Mouse (Mus musculus): ENCODE measurements around the gene Gsta4. TPM values are rescaled to one million over a fixed set of nuclear protein-coding genes. Genes with fewer than 3 reads are reported as not detected.

Gsta4 gene
- polyA plus RNA-seq, 1 experiment, result 113 TPM

GRCm38 (mm10) chr9:78204194-78204593 is 21.6 kb downstream of the Gsta4 start:
- Histone ChIP-seq H3K27me3 (ENCODE audit: control insufficient read depth, insufficient read depth, low read length) (no peaks in the 10 kb centered on the region), H3K4me1 (ENCODE audit: control insufficient read depth, insufficient read depth, low read length) (no peaks in the 10 kb centered on the region), H3K27ac (ENCODE audit: insufficient read depth, low read length) (no peak overlapping the region), H3K4me3 (replicated peaks; ENCODE audit: insufficient read depth, low read depth, low read length) (no peak overlapping the region)
- WGBS, result 88% methylated on average over 6 of the region's 6 CpGs
- no peak for DNase-seq
- no peak for TF ChIP-seq POLR2A (IDR thresholded peaks at IDR 0.05; ENCODE audit: borderline replicate concordance, insufficient read depth, low read length)
- no peak for TF ChIP-seq CTCF (IDR thresholded peaks at IDR 0.05; ENCODE audit: borderline replicate concordance, insufficient read depth, low read depth, low read length)

GRCm38 (mm10) chr9:78208956-78209355 is 26.4 kb downstream of the Gsta4 start:
- Histone ChIP-seq H3K27ac (ENCODE audit: insufficient read depth, low read length) (no peak overlapping the region), H3K4me1 (ENCODE audit: control insufficient read depth, insufficient read depth, low read length) (no peaks in the 10 kb centered on the region), H3K27me3 (ENCODE audit: control insufficient read depth, insufficient read depth, low read length) (no peaks in the 10 kb centered on the region), H3K4me3 (replicated peaks; ENCODE audit: insufficient read depth, low read depth, low read length) (no peak overlapping the region)
- 82% methylated on average over 4 of the region's 4 CpGs for WGBS
- no peak for TF ChIP-seq CTCF (IDR thresholded peaks at IDR 0.05; ENCODE audit: borderline replicate concordance, insufficient read depth, low read depth, low read length)
- TF ChIP-seq POLR2A (IDR thresholded peaks at IDR 0.05; ENCODE audit: borderline replicate concordance, insufficient read depth, low read length), result no peak
- DNase-seq, result no peak

GRCm38 (mm10) chr9:78210079-78210478 is 27.5 kb downstream of the Gsta4 start:
- no peak overlapping the region for H3K4me3 ChIP-seq (replicated peaks; ENCODE audit: insufficient read depth, low read depth, low read length)
- no peaks in the 10 kb centered on the region for H3K4me1 ChIP-seq (ENCODE audit: control insufficient read depth, insufficient read depth, low read length)
- no peak overlapping the region for H3K27ac ChIP-seq (ENCODE audit: insufficient read depth, low read length)
- TF ChIP-seq CTCF (IDR thresholded peaks at IDR 0.05; ENCODE audit: borderline replicate concordance, insufficient read depth, low read depth, low read length) (no peak), POLR2A (IDR thresholded peaks at IDR 0.05; ENCODE audit: borderline replicate concordance, insufficient read depth, low read length) (no peak)
- 85% methylated on average over 3 of the region's 3 CpGs for WGBS
- H3K27me3 ChIP-seq (ENCODE audit: control insufficient read depth, insufficient read depth, low read length), result no peaks in the 10 kb centered on the region
- DNase-seq, result no peak

DNA sequence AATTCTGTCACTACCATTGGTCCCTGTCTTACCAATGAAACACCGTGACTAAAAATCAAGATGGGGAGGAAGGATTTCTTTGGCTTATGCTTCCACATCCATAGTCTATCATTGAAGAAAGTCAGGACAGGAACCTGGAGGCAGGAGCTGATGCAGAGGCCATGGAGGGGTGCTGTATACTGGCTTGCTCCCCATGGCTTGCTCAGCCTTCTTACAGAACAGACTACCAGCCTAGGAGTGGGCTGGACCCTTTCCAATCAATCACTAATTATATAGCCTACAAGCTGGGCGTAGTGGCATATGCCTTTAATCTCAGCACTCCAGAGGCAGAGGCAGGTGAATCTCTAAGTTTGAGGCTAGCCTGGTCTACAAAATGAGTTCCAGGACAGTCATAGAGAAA is 28.2 kb downstream of the Gsta4 start:
- H3K4me3 ChIP-seq (replicated peaks; ENCODE audit: insufficient read depth, low read depth, low read length), result no peak overlapping the region
- TF ChIP-seq POLR2A (IDR thresholded peaks at IDR 0.05; ENCODE audit: borderline replicate concordance, insufficient read depth, low read length) (no peak), CTCF (IDR thresholded peaks at IDR 0.05; ENCODE audit: borderline replicate concordance, insufficient read depth, low read depth, low read length) (no peak)
- no peak for DNase-seq
- H3K27ac ChIP-seq (ENCODE audit: insufficient read depth, low read length), result no peak overlapping the region
- no peaks in the 10 kb centered on the region for H3K27me3 ChIP-seq (ENCODE audit: control insufficient read depth, insufficient read depth, low read length)
- H3K4me1 ChIP-seq (ENCODE audit: control insufficient read depth, insufficient read depth, low read length), result no peaks in the 10 kb centered on the region
- WGBS, result 96% methylated on average over 2 of the region's 2 CpGs

- Histone ChIP-seq H3K4me1 (ENCODE audit: control insufficient read depth, insufficient read depth, low read length) (no peaks in the 10 kb centered on the region), H3K27ac (ENCODE audit: insufficient read depth, low read length) (no peak overlapping the region), H3K27me3 (ENCODE audit: control insufficient read depth, insufficient read depth, low read length) (no peaks in the 10 kb centered on the region), H3K4me3 (replicated peaks; ENCODE audit: insufficient read depth, low read depth, low read length) (no peak overlapping the region)
- DNase-seq, result no peak
- TF ChIP-seq POLR2A (IDR thresholded peaks at IDR 0.05; ENCODE audit: borderline replicate concordance, insufficient read depth, low read length) (no peak), CTCF (IDR thresholded peaks at IDR 0.05; ENCODE audit: borderline replicate concordance, insufficient read depth, low read depth, low read length) (no peak)
- WGBS, result 92% methylated on average over 3 of the region's 3 CpGs
Measured at GRCm38 (mm10) chr9:78211521-78211920, 28.9 kb downstream of the Gsta4 start.

DNA sequence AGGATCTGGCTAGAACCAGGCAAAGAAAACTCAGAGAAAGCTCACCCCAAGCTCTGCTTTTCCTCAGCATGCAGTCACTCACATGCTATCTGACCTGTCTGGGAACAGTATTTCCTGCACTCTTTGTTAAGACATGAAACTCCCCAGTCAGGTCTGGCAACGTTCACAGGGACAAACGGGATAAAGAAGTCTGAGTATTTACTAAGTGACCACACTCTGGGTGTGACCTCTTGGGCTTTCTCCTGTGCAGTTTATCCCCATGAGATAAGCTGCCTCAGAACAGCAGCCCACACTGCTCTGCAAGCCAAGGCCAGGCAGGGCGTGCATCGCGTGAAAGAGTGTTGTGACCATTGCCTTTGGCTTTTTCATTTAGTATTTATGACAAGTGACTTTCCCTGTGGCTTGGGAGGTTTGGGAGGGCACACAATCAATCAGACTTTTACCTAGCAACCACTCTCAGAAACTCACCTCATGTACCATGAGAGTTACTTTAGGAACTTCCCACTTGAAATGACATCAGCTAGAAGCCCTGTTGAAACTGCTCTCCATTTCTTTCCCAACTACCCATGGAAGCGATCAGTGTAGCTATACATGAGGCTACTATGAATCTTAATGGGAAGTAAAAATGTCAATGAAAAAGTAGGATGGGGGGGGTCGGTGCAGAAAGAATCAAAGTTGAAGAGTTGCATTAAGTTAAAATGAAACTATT is 29.9 kb downstream of the Gsta4 start:
- no peak overlapping the region for H3K27ac ChIP-seq (ENCODE audit: insufficient read depth, low read length)
- 80% methylated on average over 7 of the region's 7 CpGs for WGBS
- no peak for DNase-seq

DNA sequence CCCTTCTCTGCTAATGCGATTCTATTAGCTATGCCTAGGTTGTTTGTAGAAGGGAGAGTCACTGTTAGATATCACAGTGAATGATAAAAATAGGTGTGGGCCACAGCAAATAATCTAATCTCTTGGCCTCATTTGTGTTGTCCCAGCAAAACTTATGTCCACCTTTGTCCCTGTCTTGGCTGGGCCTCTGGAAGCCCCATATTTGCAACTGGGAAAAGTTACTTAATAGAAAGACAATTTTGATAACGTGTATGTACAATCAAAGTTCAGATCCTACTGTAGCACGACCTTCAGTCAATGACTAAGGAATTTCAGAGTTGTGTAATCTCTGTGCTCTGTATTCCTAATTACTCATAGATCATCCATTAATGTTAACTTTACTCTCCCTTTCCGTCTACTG is 34.5 kb downstream of the Gsta4 start:
- H3K4me1 ChIP-seq (ENCODE audit: control insufficient read depth, insufficient read depth, low read length), result no peaks in the 10 kb centered on the region
- no peak for DNase-seq
- no peaks in the 10 kb centered on the region for H3K27me3 ChIP-seq (ENCODE audit: control insufficient read depth, insufficient read depth, low read length)
- no peak overlapping the region for H3K27ac ChIP-seq (ENCODE audit: insufficient read depth, low read length)
- WGBS, result 85% methylated on average over 4 of the region's 4 CpGs
- no peak overlapping the region for H3K4me3 ChIP-seq (replicated peaks; ENCODE audit: insufficient read depth, low read depth, low read length)
- TF ChIP-seq CTCF (IDR thresholded peaks at IDR 0.05; ENCODE audit: borderline replicate concordance, insufficient read depth, low read depth, low read length) (no peak), POLR2A (IDR thresholded peaks at IDR 0.05; ENCODE audit: borderline replicate concordance, insufficient read depth, low read length) (no peak)

More for the DNA sequence above, 29.9 kb downstream of the Gsta4 start:
- Histone ChIP-seq H3K27me3 (ENCODE audit: control insufficient read depth, insufficient read depth, low read length) (no peaks in the 10 kb centered on the region), H3K4me1 (ENCODE audit: control insufficient read depth, insufficient read depth, low read length) (no peaks in the 10 kb centered on the region), H3K4me3 (replicated peaks; ENCODE audit: insufficient read depth, low read depth, low read length) (no peak overlapping the region)
- TF ChIP-seq POLR2A (IDR thresholded peaks at IDR 0.05; ENCODE audit: borderline replicate concordance, insufficient read depth, low read length) (no peak), CTCF (IDR thresholded peaks at IDR 0.05; ENCODE audit: borderline replicate concordance, insufficient read depth, low read depth, low read length) (no peak)

DNA sequence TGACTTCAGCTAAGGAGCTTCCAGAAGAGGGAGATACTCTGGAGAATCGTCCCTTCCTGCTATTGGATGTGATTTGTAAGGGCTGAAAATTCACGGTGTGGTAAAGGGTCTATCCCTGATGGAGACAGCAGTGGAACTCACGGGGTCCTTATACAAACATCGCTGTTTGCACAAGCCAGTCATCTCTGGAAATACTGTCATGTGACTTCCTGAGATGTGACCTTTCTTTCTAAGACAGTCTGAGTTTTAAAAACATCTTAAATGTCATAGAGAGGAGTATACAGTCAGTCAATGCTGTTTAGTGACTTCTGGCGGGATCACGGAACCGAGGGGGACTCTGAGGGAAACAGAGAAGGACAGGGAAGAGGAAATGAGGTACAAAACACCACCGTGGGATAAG is 40.0 kb downstream of the Gsta4 start:
- WGBS, result 82% methylated on average over 8 of the region's 8 CpGs

More for the DNA sequence above, 40.0 kb downstream of the Gsta4 start:
- Histone ChIP-seq H3K27ac (ENCODE audit: insufficient read depth, low read length) (no peak overlapping the region), H3K4me3 (replicated peaks; ENCODE audit: insufficient read depth, low read depth, low read length) (no peak overlapping the region), H3K27me3 (ENCODE audit: control insufficient read depth, insufficient read depth, low read length) (no peaks in the 10 kb centered on the region), H3K4me1 (ENCODE audit: control insufficient read depth, insufficient read depth, low read length) (no peaks in the 10 kb centered on the region)
- DNase-seq, result no peak
- no peak for TF ChIP-seq CTCF (IDR thresholded peaks at IDR 0.05; ENCODE audit: borderline replicate concordance, insufficient read depth, low read depth, low read length)
- TF ChIP-seq POLR2A (IDR thresholded peaks at IDR 0.05; ENCODE audit: borderline replicate concordance, insufficient read depth, low read length), result no peak
